Mouse (Mus musculus): Measurements from ENCODE around the gene Lrp2. TPM values are rescaled to one million over a fixed set of nuclear protein-coding genes. Genes with fewer than 3 reads are reported as not detected.

The Lrp2 gene
- polyA plus RNA-seq, 1 experiment from 2014 or later, result 0.58 TPM

DNA sequence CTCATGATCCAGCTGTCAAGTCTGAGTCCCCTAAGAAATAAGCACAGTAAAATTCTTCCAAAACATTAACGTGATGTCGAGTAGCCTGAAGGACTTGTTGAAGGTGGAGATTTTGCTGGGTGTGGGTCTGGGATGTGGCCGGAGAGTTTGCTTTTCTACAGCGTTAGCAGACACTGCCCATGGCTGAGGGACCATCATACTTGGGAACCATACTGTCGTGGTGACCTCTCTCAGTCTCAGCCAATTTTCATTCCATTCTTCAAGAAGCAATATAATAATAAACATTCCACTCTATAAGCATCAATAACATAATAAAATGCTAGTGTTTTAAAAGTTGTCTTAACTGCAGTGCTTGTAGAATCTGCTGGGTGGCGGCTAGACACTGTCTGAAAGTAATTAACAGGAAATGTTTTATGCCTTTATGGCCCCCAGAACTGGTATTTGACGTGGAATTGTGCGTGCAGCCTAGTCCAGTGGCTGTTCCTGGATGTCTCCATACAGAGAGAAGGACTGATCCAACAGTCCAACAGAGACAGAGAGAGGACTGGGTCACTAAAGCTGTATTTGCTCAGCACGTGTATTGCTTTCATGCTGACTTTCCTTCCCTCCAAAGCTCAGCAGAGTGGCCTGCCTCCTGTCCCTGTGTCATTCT, 190.1 kb downstream of the Lrp2 start:
- WGBS, result 84% methylated on average over 9 of the region's 9 CpGs
- ATAC-seq, result no peak

GRCm38 (mm10) chr2:69393947-69394346, 191.9 kb downstream of the Lrp2 start:
- no peaks in the 10 kb centered on the region for H3K36me3 ChIP-seq (ENCODE audit: control insufficient read depth, insufficient read depth, low read length)
- no peaks in the 10 kb centered on the region for H3K27me3 ChIP-seq (ENCODE audit: control insufficient read depth, insufficient read depth, low read depth, low read length)
- no peak overlapping the region for H3K9ac ChIP-seq (ENCODE audit: low read depth, low read length)
- no peak overlapping the region for H3K27ac ChIP-seq (ENCODE audit: low read length)
- H3K9me3 ChIP-seq (replicated peaks; ENCODE audit: control insufficient read depth, low read length, poor library complexity, severe bottlenecking), result no peaks in the 10 kb centered on the region
- WGBS, result 90% methylated on average over 2 of the region's 2 CpGs
- H3K4me2 ChIP-seq (ENCODE audit: low read length), result no peak overlapping the region
- no peak overlapping the region for H3K4me3 ChIP-seq (ENCODE audit: low read depth, low read length)
- ATAC-seq, result no peak
- H3K4me1 ChIP-seq (ENCODE audit: control insufficient read depth, insufficient read depth, low read length), result no peaks in the 10 kb centered on the region

More for the DNA sequence above, 190.1 kb downstream of the Lrp2 start:
- Histone ChIP-seq H3K9me3 (replicated peaks; ENCODE audit: control insufficient read depth, low read length, poor library complexity, severe bottlenecking) (no peaks in the 10 kb centered on the region), H3K27me3 (ENCODE audit: control insufficient read depth, insufficient read depth, low read depth, low read length) (no peaks in the 10 kb centered on the region), H3K27ac (ENCODE audit: low read length) (no peak overlapping the region), H3K4me2 (ENCODE audit: low read length) (no peak overlapping the region), H3K36me3 (ENCODE audit: control insufficient read depth, insufficient read depth, low read length) (no peaks in the 10 kb centered on the region), H3K4me3 (ENCODE audit: low read depth, low read length) (no peak overlapping the region), H3K9ac (ENCODE audit: low read depth, low read length) (no peak overlapping the region), H3K4me1 (ENCODE audit: control insufficient read depth, insufficient read depth, low read length) (no peaks in the 10 kb centered on the region)

- no peak overlapping the region for H3K9ac ChIP-seq (ENCODE audit: low read depth, low read length)
- no peaks in the 10 kb centered on the region for H3K27me3 ChIP-seq (ENCODE audit: control insufficient read depth, insufficient read depth, low read depth, low read length)
- H3K27ac ChIP-seq (ENCODE audit: low read length), result no peak overlapping the region
- WGBS, result 88% methylated on average over 3 of the region's 3 CpGs
- no peak for ATAC-seq
- no peaks in the 10 kb centered on the region for H3K4me1 ChIP-seq (ENCODE audit: control insufficient read depth, insufficient read depth, low read length)
- no peaks in the 10 kb centered on the region for H3K9me3 ChIP-seq (replicated peaks; ENCODE audit: control insufficient read depth, low read length, poor library complexity, severe bottlenecking)
- H3K36me3 ChIP-seq (ENCODE audit: control insufficient read depth, insufficient read depth, low read length), result no peaks in the 10 kb centered on the region
- no peak overlapping the region for H3K4me3 ChIP-seq (ENCODE audit: low read depth, low read length)
- H3K4me2 ChIP-seq (ENCODE audit: low read length), result no peak overlapping the region
These were observed 199.6 kb downstream of the Lrp2 start for GRCm38 (mm10) chr2:69386118-69386871.

GRCm38 (mm10) chr2:69382838-69383237, 203.0 kb downstream of the Lrp2 start:
- Histone ChIP-seq H3K4me1 (ENCODE audit: control insufficient read depth, insufficient read depth, low read length) (no peaks in the 10 kb centered on the region), H3K9ac (ENCODE audit: low read depth, low read length) (no peak overlapping the region), H3K27me3 (ENCODE audit: control insufficient read depth, insufficient read depth, low read depth, low read length) (no peaks in the 10 kb centered on the region), H3K36me3 (ENCODE audit: control insufficient read depth, insufficient read depth, low read length) (no peaks in the 10 kb centered on the region), H3K9me3 (replicated peaks; ENCODE audit: control insufficient read depth, low read length, poor library complexity, severe bottlenecking) (no peaks in the 10 kb centered on the region), H3K4me2 (ENCODE audit: low read length) (no peak overlapping the region), H3K27ac (ENCODE audit: low read length) (no peak overlapping the region), H3K4me3 (ENCODE audit: low read depth, low read length) (no peak overlapping the region)
- 91% methylated on average over 5 of the region's 5 CpGs for WGBS
- no peak for ATAC-seq

DNA sequence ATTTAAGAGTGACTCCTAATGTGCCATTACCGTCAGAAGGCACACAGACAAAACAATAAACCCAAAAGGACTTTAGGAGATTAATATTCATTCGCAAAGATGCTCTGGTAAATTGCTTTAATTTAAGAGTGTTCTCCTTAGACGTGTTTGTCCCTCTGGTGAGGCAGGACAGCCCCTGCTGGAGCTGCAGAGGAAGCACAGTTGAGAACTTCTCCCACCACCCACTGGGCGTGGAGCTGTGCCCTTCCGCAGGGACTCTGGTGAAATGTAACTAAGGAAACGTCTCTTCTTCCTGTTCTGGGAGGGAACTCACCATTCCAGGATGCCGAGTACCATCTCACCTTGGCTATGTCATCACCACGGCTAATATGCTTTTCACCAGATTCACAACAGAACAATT, 204.1 kb downstream of the Lrp2 start:
- ATAC-seq, result no peak
- Histone ChIP-seq H3K36me3 (ENCODE audit: control insufficient read depth, insufficient read depth, low read length) (no peaks in the 10 kb centered on the region), H3K4me3 (ENCODE audit: low read depth, low read length) (no peak overlapping the region), H3K4me2 (ENCODE audit: low read length) (no peak overlapping the region), H3K9me3 (replicated peaks; ENCODE audit: control insufficient read depth, low read length, poor library complexity, severe bottlenecking) (no peaks in the 10 kb centered on the region), H3K27me3 (ENCODE audit: control insufficient read depth, insufficient read depth, low read depth, low read length) (no peaks in the 10 kb centered on the region), H3K9ac (ENCODE audit: low read depth, low read length) (no peak overlapping the region), H3K27ac (ENCODE audit: low read length) (no peak overlapping the region), H3K4me1 (ENCODE audit: control insufficient read depth, insufficient read depth, low read length) (no peaks in the 10 kb centered on the region)
- 53% methylated on average over 8 of the region's 8 CpGs for WGBS

- Histone ChIP-seq H3K4me1 (ENCODE audit: control insufficient read depth, insufficient read depth, low read length) (no peaks in the 10 kb centered on the region), H3K36me3 (ENCODE audit: control insufficient read depth, insufficient read depth, low read length) (no peaks in the 10 kb centered on the region), H3K9me3 (replicated peaks; ENCODE audit: control insufficient read depth, low read length, poor library complexity, severe bottlenecking) (no peaks in the 10 kb centered on the region)
These were observed 205.6 kb downstream of the Lrp2 start, which contains the start of gene Dhrs9 for GRCm38 (mm10) chr2:69380281-69380680. Gene Dhrs9, plus strand, starts transcription at chr2:69380445.

GRCm38 (mm10) chr2:69379801-69380200, 206.1 kb downstream of the Lrp2 start:
- Histone ChIP-seq H3K9me3 (replicated peaks; ENCODE audit: control insufficient read depth, low read length, poor library complexity, severe bottlenecking) (no peaks in the 10 kb centered on the region), H3K4me3 (ENCODE audit: low read depth, low read length) (no peak overlapping the region), H3K36me3 (ENCODE audit: control insufficient read depth, insufficient read depth, low read length) (no peaks in the 10 kb centered on the region), H3K9ac (ENCODE audit: low read depth, low read length) (no peak overlapping the region), H3K27ac (ENCODE audit: low read length) (no peak overlapping the region), H3K27me3 (ENCODE audit: control insufficient read depth, insufficient read depth, low read depth, low read length) (no peaks in the 10 kb centered on the region), H3K4me1 (ENCODE audit: control insufficient read depth, insufficient read depth, low read length) (no peaks in the 10 kb centered on the region), H3K4me2 (ENCODE audit: low read length) (no peak overlapping the region)
- WGBS, result 62% methylated on average over 1 of the region's 1 CpGs
- no peak for ATAC-seq

More at GRCm38 (mm10) chr2:69380281-69380680, 205.6 kb downstream of the Lrp2 start, which contains the start of gene Dhrs9:
- WGBS, result 88% methylated on average over 13 of the region's 13 CpGs
- H3K9ac ChIP-seq (ENCODE audit: low read depth, low read length), result no peak within 1 kb of the TSS
- H3K27me3 ChIP-seq (ENCODE audit: control insufficient read depth, insufficient read depth, low read depth, low read length), result no peaks in the 10 kb centered on the region
- no peak for ATAC-seq
- no peak within 1 kb of the TSS for H3K4me3 ChIP-seq (ENCODE audit: low read depth, low read length)
- no peak within 1 kb of the TSS for H3K27ac ChIP-seq (ENCODE audit: low read length)
- no peak within 1 kb of the TSS for H3K4me2 ChIP-seq (ENCODE audit: low read length)

GRCm38 (mm10) chr2:69376780-69377179, 209.1 kb downstream of the Lrp2 start:
- ATAC-seq, result no peak
- Histone ChIP-seq H3K36me3 (ENCODE audit: control insufficient read depth, insufficient read depth, low read length) (no peaks in the 10 kb centered on the region), H3K4me2 (ENCODE audit: low read length) (no peak overlapping the region), H3K27me3 (ENCODE audit: control insufficient read depth, insufficient read depth, low read depth, low read length) (no peaks in the 10 kb centered on the region), H3K9me3 (replicated peaks; ENCODE audit: control insufficient read depth, low read length, poor library complexity, severe bottlenecking) (no peaks in the 10 kb centered on the region), H3K4me3 (ENCODE audit: low read depth, low read length) (no peak overlapping the region), H3K27ac (ENCODE audit: low read length) (no peak overlapping the region), H3K4me1 (ENCODE audit: control insufficient read depth, insufficient read depth, low read length) (no peaks in the 10 kb centered on the region), H3K9ac (ENCODE audit: low read depth, low read length) (no peak overlapping the region)
- 83% methylated on average over 2 of the region's 2 CpGs for WGBS
